Mouse (Mus musculus): ENCODE results near the gene Trappc10.

GRCm38 (mm10) chr10:78137191-78137590 lies 107.2 kb downstream of the Trappc10 start:
- TF ChIP-seq CTCF (IDR thresholded peaks at IDR 0.05; ENCODE audit: control insufficient read depth, insufficient read depth, low read length) (no peak), POLR2A (IDR thresholded peaks at IDR 0.05; ENCODE audit: borderline replicate concordance, control insufficient read depth, low read depth, low read length) (no peak)

All from bone marrow, adult 2 months (tissue).